Mouse (Mus musculus): ENCODE data around the gene Scube2.

GRCm38 (mm10) chr7:109817954-109818353 is 47.5 kb downstream of the Scube2 start:
- no peak for TF ChIP-seq CTCF (IDR thresholded peaks at IDR 0.05)
- no peak for TF ChIP-seq POLR2A (IDR thresholded peaks at IDR 0.05; ENCODE audit: insufficient read depth, low read depth, low read length)
- TF ChIP-seq EP300 (IDR thresholded peaks at IDR 0.05; ENCODE audit: insufficient read depth, low read depth, low read length), result no peak

Measured in heart, adult 2 months (tissue).